Mouse (Mus musculus): ENCODE results near the gene Kcnq1.

DNA sequence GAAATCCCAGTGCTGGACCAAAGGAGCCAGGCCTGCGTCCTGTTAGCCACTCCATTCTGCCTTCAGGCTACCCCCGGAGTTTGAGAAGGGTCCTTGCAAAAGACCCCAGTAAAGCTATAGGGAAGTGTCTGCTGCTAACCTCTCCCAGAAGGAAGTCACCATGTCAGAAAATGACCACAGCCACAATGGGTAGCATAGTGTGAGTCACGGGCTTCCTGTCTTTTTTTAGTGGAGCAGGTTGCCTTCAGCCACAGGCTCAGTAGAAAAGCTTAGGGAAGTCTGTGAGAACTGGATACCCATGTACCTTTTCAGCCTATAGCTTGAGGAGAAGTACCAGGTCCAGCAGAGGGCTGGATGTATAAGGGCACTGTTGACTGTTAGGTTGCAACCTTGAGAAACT lies 267.1 kb downstream of the Kcnq1 start:
- TF ChIP-seq CTCF (conservative IDR thresholded peaks at IDR 0.05; ENCODE audit: low read length) (no peak), NANOG (IDR thresholded peaks at IDR 0.05; ENCODE audit: borderline replicate concordance, low read length) (no peak), POU5F1 (IDR thresholded peaks at IDR 0.05; ENCODE audit: borderline replicate concordance, low read length) (no peak)
